Comparison of ENCODE assay signal across 12 mouse cellular contexts in the genomic region with DNA sequence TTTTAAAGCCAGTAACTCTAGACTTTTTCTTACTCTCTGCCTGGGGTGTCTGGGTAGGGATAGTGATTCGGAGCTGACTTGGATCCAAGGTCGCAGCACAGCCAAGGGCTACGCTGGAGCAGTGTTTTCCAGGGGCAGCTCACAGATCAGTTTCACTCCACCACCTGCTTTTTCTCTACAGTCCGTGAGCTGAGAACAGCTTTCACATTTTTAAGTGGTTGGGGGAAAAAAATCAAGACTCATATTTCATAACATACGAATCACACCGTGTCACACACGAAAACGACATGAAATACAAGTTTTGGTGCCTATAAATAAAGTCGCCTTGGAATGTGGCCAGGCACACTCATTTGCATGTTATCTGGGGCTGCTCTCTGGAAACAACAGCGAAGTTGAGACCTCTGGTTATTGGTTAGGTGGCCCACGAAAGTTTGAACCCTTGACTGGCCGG.
A peak's percentile ranks its signal among the peaks of the same experiment; 100 is the strongest.
DNase-seq lines count a peak whose midpoint lies in the region; ATAC-seq lines count a peak whose summit lies in the region.
"Had no signal": no experiment of that assay in that cellular context is flagged by ENCODE, and none has a peak within 500 bp of the region (broad histone marks: within the 10 kb centered on the region; RNA-seq: fewer than 3 reads in every experiment).

No protein-coding gene starts in this region.

- no peak for DNase-seq in kidney, adult 9 months
- peak; percentile 62 for DNase-seq in embryonic facial prominence, embryonic 11.5 days (ENCODE audit: low spot score)
- DNase-seq in spleen, adult 18-20 months, result no peak
- DNase-seq in left cerebral cortex, postnatal 10 days (ENCODE audit: extremely low spot score in 1 of 2, low spot score in 2 of 2), result no peak
- DNase-seq: thymus, adult 18-20 months had no signal

- no peak overlapping the region for H3K9ac ChIP-seq in kidney, embryonic 16.5 days (replicated peaks; ENCODE audit: low read length)
- no peak overlapping the region for H3K9ac ChIP-seq in embryonic facial prominence, embryonic 11.5 days (replicated peaks; ENCODE audit: low read length)
- no peak overlapping the region for H3K9ac ChIP-seq in heart, embryonic 11.5 days (ENCODE audit: low read depth, low read length)
- H3K9ac ChIP-seq in limb, embryonic 12.5 days (replicated peaks), result no peak overlapping the region
- no peak overlapping the region for H3K9ac ChIP-seq in forebrain, embryonic 16.5 days (replicated peaks; ENCODE audit: low read depth, low read length)
- H3K9ac ChIP-seq: liver, embryonic 15.5 days; midbrain, embryonic 15.5 days had no signal

- H3K9me3 ChIP-seq in kidney, embryonic 16.5 days (ENCODE audit: low read length), result no peaks in the 10 kb centered on the region
- H3K9me3 ChIP-seq in embryonic facial prominence, embryonic 11.5 days (replicated peaks; ENCODE audit: control insufficient read depth, low read length), result no peaks in the 10 kb centered on the region
- H3K9me3 ChIP-seq in heart, embryonic 11.5 days (replicated peaks; ENCODE audit: control insufficient read depth, low read length), result no peaks in the 10 kb centered on the region
- H3K9me3 ChIP-seq in limb, embryonic 12.5 days, result no peaks in the 10 kb centered on the region
- no peaks in the 10 kb centered on the region for H3K9me3 ChIP-seq in forebrain, embryonic 16.5 days (ENCODE audit: control insufficient read depth, low read length)
- H3K9me3 ChIP-seq: liver, embryonic 15.5 days; midbrain, embryonic 15.5 days had no signal

- WGBS in kidney, embryonic 16.5 days, result 11% methylated on average over 12 of the region's 12 CpGs
- 44% methylated on average over 12 of the region's 12 CpGs for WGBS in embryonic facial prominence, embryonic 11.5 days
- 29% methylated on average over 12 of the region's 12 CpGs for WGBS in heart, embryonic 11.5 days (ENCODE audit: insufficient replicate concordance)
- 55% methylated on average over 12 of the region's 12 CpGs for WGBS in limb, embryonic 12.5 days
- 54% methylated on average over 12 of the region's 12 CpGs for WGBS in forebrain, embryonic 16.5 days

- H3K4me1 ChIP-seq in kidney, embryonic 16.5 days (ENCODE audit: insufficient read depth, low read length), result peaks cover 44% of the 10 kb centered on the region
- peaks cover 5% of the 10 kb centered on the region; the same call in 1 of the 2 replicates for H3K4me1 ChIP-seq in embryonic facial prominence, embryonic 11.5 days (ENCODE audit: control insufficient read depth, insufficient read depth, low read length)
- peaks cover 6% of the 10 kb centered on the region; the same call in 1 of the 2 replicates for H3K4me1 ChIP-seq in heart, embryonic 11.5 days (ENCODE audit: control insufficient read depth, insufficient read depth, low read length)
- H3K4me1 ChIP-seq in limb, embryonic 12.5 days (replicated peaks), result peaks cover 26% of the 10 kb centered on the region
- H3K4me1 ChIP-seq in forebrain, embryonic 16.5 days (replicated peaks; ENCODE audit: control insufficient read depth, insufficient read depth, low read length), result peaks cover 17% of the 10 kb centered on the region; the same call in 1 of the 2 replicates
- H3K4me1 ChIP-seq: liver, embryonic 15.5 days had no signal

- 0 out of 2 replicates have a peak overlapping the region, but pooled peaks have one; percentile 8 for H3K4me2 ChIP-seq in kidney, embryonic 16.5 days (replicated peaks; ENCODE audit: low read depth, low read length)
- no peak overlapping the region for H3K4me2 ChIP-seq in embryonic facial prominence, embryonic 11.5 days (ENCODE audit: low read depth, low read length)
- H3K4me2 ChIP-seq in heart, embryonic 11.5 days, result peak overlapping the region; percentile 29
- no peak overlapping the region for H3K4me2 ChIP-seq in limb, embryonic 12.5 days
- no peak overlapping the region for H3K4me2 ChIP-seq in forebrain, embryonic 16.5 days (ENCODE audit: low read length)
- H3K4me2 ChIP-seq: liver, embryonic 15.5 days; midbrain, embryonic 15.5 days had no signal

- intact Hi-C loops in left cerebral cortex, postnatal 10 days (cut with DNase I), result no loop called here

- H3K36me3 ChIP-seq in kidney, embryonic 16.5 days (ENCODE audit: insufficient read depth, low read length), result no peaks in the 10 kb centered on the region
- H3K36me3 ChIP-seq in embryonic facial prominence, embryonic 11.5 days (replicated peaks; ENCODE audit: control insufficient read depth, insufficient read depth, low read depth, low read length), result no peaks in the 10 kb centered on the region
- H3K36me3 ChIP-seq in heart, embryonic 11.5 days (ENCODE audit: control insufficient read depth, insufficient read depth, low read length), result no peaks in the 10 kb centered on the region
- no peaks in the 10 kb centered on the region for H3K36me3 ChIP-seq in limb, embryonic 12.5 days
- H3K36me3 ChIP-seq in forebrain, embryonic 16.5 days (ENCODE audit: control insufficient read depth, insufficient read depth), result no peaks in the 10 kb centered on the region
- H3K36me3 ChIP-seq: liver, embryonic 15.5 days; midbrain, embryonic 15.5 days had no signal

- ATAC-seq in kidney, embryonic 16.5 days (ENCODE audit: low FRiP score, low TSS enrichment), result no peak
- ATAC-seq in embryonic facial prominence, embryonic 11.5 days (replicated peaks; ENCODE audit: insufficient number of reproducible peaks, low FRiP score, low TSS enrichment, low read depth), result peak; percentile 62; the same call in 1 of the 2 replicates
- ATAC-seq in heart, embryonic 11.5 days (replicated peaks; ENCODE audit: insufficient number of reproducible peaks, low FRiP score, low TSS enrichment), result no peak
- ATAC-seq in limb, embryonic 12.5 days (ENCODE audit: insufficient number of reproducible peaks, insufficient read depth, low FRiP score, low TSS enrichment, low read depth), result no peak
- no peak for ATAC-seq in forebrain, embryonic 16.5 days
- ATAC-seq: midbrain, embryonic 15.5 days had no signal

- no peaks in the 10 kb centered on the region for H3K27me3 ChIP-seq in kidney, embryonic 16.5 days (ENCODE audit: insufficient read depth, low read length)
- H3K27me3 ChIP-seq in embryonic facial prominence, embryonic 11.5 days (ENCODE audit: control insufficient read depth, insufficient read depth, low read length), result no peaks in the 10 kb centered on the region
- H3K27me3 ChIP-seq in heart, embryonic 11.5 days (ENCODE audit: control insufficient read depth, insufficient read depth, low read length), result no peaks in the 10 kb centered on the region
- no peaks in the 10 kb centered on the region for H3K27me3 ChIP-seq in limb, embryonic 12.5 days
- 0 out of 2 replicates have a peak, but pooled peaks cover 2% of the 10 kb centered on the region for H3K27me3 ChIP-seq in forebrain, embryonic 16.5 days (replicated peaks; ENCODE audit: control insufficient read depth, insufficient read depth, low read length)
- H3K27me3 ChIP-seq: liver, embryonic 15.5 days; midbrain, embryonic 15.5 days had no signal

- peak overlapping the region; percentile 1; the same call in 1 of the 2 replicates for H3K27ac ChIP-seq in kidney, embryonic 16.5 days (ENCODE audit: low read length)
- H3K27ac ChIP-seq in embryonic facial prominence, embryonic 11.5 days (replicated peaks; ENCODE audit: low read depth, low read length), result no peak overlapping the region
- H3K27ac ChIP-seq in heart, embryonic 11.5 days (ENCODE audit: low read depth, low read length), result peak overlapping the region; percentile 46; the same call in 1 of the 2 replicates
- H3K27ac ChIP-seq in limb, embryonic 12.5 days, result peak overlapping the region; percentile 25
- H3K27ac ChIP-seq in forebrain, embryonic 16.5 days (ENCODE audit: low read length), result no peak overlapping the region
- H3K27ac ChIP-seq: layer of hippocampus, adult 2 months; liver, embryonic 15.5 days; midbrain, embryonic 15.5 days had no signal

- no peak overlapping the region for H3K4me3 ChIP-seq in kidney, embryonic 16.5 days (ENCODE audit: low read length)
- H3K4me3 ChIP-seq in embryonic facial prominence, embryonic 11.5 days (ENCODE audit: low read depth, low read length), result no peak overlapping the region
- H3K4me3 ChIP-seq in heart, embryonic 11.5 days (ENCODE audit: low read depth, low read length), result no peak overlapping the region
- no peak overlapping the region for H3K4me3 ChIP-seq in limb, embryonic 12.5 days (replicated peaks)
- H3K4me3 ChIP-seq in forebrain, embryonic 16.5 days (replicated peaks; ENCODE audit: low read length), result no peak overlapping the region
- H3K4me3 ChIP-seq: layer of hippocampus, adult 2 months; liver, embryonic 15.5 days; midbrain, embryonic 15.5 days had no signal

Comparison
In these comparisons a context has a peak if more than half of its experiments do, and no peak if none do; other contexts are left out.
1. H3K27ac ChIP-seq: peak in kidney, embryonic 16.5 days (single experiment), heart, embryonic 11.5 days (single experiment) and limb, embryonic 12.5 days (single experiment); none in embryonic facial prominence, embryonic 11.5 days (single experiment) and forebrain, embryonic 16.5 days (single experiment).
2. H3K4me2 ChIP-seq: peak in kidney, embryonic 16.5 days (single experiment) and heart, embryonic 11.5 days (single experiment); none in embryonic facial prominence, embryonic 11.5 days (single experiment), limb, embryonic 12.5 days (single experiment) and forebrain, embryonic 16.5 days (single experiment).